Mouse (Mus musculus): ENCODE measurements around the gene Ikzf1. TPM values are rescaled to one million over a fixed set of nuclear protein-coding genes. Genes with fewer than 3 reads are reported as not detected.

The Ikzf1 gene
- total RNA-seq, 2 experiments from 2014 or later: 0.28 to 0.47 TPM

DNA sequence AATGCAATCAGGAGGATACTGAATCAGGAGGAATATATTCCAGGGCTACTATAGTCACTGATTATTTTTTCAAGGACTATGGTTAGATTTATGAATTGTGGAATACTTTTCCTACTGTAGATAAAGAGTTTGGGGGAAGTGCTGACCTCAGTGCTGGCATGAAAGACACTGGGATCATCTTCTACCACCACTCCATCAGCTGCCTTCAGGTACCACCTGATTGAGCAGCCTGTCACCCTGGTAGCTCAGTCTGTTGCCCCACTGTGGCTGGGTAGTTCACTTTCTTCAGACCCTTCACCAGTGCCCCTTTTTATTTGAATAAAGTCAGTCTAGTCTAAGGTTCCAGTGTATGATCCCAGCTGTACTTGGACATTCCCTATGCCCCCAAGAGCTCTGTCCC lies 81.9 kb downstream of the Ikzf1 start:
- intact Hi-C loops (cut with DNase I): no loop called here
- Histone ChIP-seq H3K27ac (no peak overlapping the region), H3K4me3 (no peak overlapping the region)
- no peak for DNase-seq
- no peak for TF ChIP-seq CTCF (IDR thresholded peaks at IDR 0.05)

DNA sequence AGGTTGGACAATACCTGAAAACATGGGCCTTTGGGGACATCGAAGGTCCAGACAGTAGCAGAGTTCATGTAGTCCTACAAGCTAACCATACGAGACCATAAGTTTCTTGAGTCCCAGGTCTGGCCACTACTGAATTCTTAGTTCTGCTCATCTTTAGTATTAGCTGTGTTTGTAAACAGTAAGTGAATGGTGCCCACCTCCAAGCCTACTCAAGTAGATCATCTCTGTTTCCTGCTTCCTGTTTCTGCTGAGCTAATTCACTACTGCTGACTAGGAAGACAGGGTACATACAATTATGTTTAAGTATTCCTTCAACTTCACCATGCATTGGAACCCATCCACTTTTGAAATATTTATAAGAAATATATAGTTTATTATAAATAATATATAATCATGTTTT lies 83.3 kb downstream of the Ikzf1 start:
- Histone ChIP-seq H3K4me3 (no peak overlapping the region), H3K27ac (no peak overlapping the region)
- TF ChIP-seq CTCF (IDR thresholded peaks at IDR 0.05): no peak
- intact Hi-C loops (cut with DNase I): no loop called here
- DNase-seq: no peak

DNA sequence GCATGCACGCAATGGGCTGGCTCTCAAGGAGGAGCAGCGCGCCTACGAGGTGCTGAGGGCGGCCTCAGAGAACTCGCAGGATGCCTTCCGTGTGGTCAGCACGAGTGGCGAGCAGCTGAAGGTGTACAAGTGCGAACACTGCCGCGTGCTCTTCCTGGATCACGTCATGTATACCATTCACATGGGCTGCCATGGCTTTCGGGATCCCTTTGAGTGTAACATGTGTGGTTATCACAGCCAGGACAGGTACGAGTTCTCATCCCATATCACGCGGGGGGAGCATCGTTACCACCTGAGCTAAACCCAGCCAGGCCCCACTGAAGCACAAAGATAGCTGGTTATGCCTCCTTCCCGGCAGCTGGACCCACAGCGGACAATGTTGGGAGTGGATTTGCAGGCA lies 84.5 kb downstream of the Ikzf1 start:
- no peak for TF ChIP-seq CTCF (IDR thresholded peaks at IDR 0.05)
- intact Hi-C loops (cut with DNase I): no loop called here
- DNase-seq: no peak
- Histone ChIP-seq H3K4me3 (no peak overlapping the region), H3K27ac (no peak overlapping the region)

DNA sequence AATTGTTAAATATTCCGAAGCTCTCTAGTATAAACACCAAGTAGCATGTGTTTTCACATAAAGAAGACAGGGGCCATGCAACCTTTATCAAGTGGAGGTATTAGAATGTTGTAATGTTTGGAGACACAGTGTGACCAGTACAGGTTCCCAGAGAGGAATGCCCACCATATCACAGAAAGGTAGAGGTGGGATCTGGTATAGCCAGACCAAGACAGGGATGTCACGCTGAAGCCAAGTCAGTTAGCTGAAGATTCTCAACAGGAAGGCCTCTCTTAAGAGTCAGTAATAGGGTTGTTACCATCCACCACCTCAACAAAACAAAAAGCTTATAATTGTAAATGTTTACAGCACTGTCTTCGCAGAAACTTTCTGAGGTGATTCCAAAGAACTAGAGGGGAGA lies 85.9 kb downstream of the Ikzf1 start:
- Histone ChIP-seq H3K27ac (no peak overlapping the region), H3K4me3 (no peak overlapping the region)
- no peak for DNase-seq
- intact Hi-C loops (cut with DNase I): no loop called here
- TF ChIP-seq CTCF (IDR thresholded peaks at IDR 0.05): no peak

DNA sequence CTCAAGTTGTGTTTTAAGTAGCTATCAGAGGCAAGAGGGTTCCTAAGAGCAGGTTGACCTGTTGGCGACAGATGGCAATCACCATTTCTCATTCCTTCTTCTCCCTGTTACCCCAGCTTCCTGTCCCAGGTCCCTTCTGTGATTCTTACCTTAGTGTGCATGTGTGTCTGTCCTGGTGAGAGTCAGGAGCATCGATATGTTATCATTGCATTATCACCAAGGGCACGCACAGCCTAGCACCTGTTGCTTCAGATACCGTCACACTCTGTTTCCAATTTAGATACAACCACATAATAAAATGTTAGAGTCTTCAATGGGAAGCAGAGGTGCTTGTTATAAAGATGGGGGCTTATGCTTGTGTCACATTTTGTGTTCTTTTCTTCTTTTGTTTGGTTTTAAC lies 87.4 kb downstream of the Ikzf1 start:
- intact Hi-C loops (cut with DNase I): no loop called here
- no peak for TF ChIP-seq CTCF (IDR thresholded peaks at IDR 0.05)
- no peak for DNase-seq

DNA sequence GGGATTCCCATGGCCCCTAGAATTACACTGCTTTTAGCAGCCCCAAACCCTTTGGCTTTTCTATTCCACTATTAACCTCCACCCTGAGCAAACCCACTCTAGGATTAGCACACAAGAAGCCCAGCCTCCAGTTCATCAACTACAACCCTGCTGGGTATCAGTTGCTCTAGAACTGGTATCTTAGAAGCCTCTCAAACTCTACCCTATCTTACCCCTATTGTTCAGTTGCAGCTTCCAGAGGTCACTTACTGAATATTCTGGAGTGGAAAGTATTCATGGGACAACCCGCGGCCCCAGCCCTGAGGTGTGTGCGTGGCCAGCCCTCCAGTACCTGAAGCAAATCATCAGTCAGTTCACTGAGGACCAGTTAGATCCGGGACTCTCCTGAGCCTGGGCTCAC lies 89.6 kb downstream of the Ikzf1 start:
- Histone ChIP-seq H3K4me3 (no peak overlapping the region), H3K27ac (no peak overlapping the region)
- no peak for TF ChIP-seq CTCF (IDR thresholded peaks at IDR 0.05)
- intact Hi-C loops (cut with DNase I): no loop called here
- DNase-seq: no peak

More for the DNA sequence above, 87.4 kb downstream of the Ikzf1 start:
- Histone ChIP-seq H3K4me3 (no peak overlapping the region), H3K27ac (no peak overlapping the region)

DNA sequence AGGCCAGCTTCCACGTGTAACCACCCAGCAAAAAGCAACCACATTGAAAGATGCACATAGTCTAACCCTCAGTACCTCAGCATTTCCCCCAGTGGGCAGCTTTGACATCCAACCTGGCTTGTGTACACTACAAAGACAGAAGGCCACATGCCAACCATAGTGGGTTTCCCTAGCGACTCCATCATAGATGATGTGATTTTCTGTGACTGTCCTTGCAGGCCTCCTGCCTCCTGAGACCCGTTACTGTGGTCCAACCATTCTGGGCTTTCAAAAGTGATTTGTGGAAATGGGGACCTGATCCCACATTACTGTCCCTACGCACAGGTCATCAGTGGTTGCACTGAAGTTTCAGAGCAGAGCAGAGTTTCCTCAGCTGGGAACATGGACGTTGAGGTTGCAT lies 90.1 kb downstream of the Ikzf1 start:
- DNase-seq: no peak
- TF ChIP-seq CTCF (IDR thresholded peaks at IDR 0.05): no peak
- no peak overlapping the region for H3K4me3 ChIP-seq
- intact Hi-C loops (cut with DNase I): no loop called here
- no peak overlapping the region for H3K27ac ChIP-seq

DNA sequence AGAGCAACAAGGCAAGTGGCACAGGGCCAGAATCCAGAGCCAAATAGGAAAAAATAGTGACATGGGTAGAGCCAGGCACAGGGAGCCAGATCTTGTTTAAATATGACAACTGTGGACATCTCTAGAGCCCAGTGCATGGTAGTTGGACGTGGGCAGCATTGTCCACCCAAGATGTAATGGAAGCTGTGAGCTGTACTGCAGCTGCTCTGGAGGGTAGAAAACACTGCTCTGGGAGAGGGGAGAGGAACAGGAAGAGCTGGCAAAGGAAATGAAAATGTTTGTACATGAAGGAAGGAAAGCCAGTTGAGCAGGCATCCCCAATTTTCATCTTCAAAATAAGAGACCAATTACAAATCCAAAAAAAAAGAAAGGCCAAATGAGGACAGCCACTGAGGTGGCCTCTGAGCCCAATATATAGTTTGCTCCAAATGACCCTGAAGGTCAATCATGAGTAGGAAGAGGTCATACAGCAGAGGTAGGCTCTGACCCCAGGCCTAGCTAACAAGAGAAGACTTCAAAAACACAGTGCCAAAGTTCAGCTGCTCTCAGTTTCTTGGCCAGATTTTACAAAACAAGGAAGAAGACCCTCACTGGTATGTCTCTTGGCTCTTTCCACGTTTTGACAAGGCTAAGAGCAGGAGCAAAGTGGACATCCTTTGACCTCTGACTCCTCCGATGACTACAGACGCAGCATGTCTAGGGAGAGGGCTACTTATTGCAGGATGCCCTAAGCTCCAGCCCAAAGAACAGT lies 91.4 kb downstream of the Ikzf1 start:
- intact Hi-C loops (cut with DNase I): no loop called here
- no peak overlapping the region for H3K4me3 ChIP-seq
- DNase-seq: no peak
- no peak for TF ChIP-seq CTCF (IDR thresholded peaks at IDR 0.05)
- no peak overlapping the region for H3K27ac ChIP-seq

DNA sequence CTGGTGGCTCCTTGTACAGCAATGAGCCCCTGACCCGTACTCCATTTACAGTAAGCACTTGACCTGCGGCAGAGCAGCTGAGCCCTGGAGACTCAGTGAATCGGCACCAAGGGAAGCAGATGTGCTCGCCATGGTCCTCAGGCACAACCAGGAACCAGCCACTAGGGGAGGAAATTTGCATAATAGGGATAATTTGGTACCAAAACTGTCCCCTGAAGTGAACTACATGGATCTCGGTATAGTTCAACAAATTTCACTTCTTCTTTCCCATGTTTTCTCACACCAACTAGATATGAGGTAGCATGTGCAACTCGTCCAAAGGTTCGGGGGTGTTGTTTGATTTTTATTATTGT lies 92.0 kb downstream of the Ikzf1 start:
- no peak overlapping the region for H3K4me3 ChIP-seq
- no peak for TF ChIP-seq CTCF (IDR thresholded peaks at IDR 0.05)
- H3K27ac ChIP-seq: no peak overlapping the region
- intact Hi-C loops (cut with DNase I): no loop called here
- no peak for DNase-seq

DNA sequence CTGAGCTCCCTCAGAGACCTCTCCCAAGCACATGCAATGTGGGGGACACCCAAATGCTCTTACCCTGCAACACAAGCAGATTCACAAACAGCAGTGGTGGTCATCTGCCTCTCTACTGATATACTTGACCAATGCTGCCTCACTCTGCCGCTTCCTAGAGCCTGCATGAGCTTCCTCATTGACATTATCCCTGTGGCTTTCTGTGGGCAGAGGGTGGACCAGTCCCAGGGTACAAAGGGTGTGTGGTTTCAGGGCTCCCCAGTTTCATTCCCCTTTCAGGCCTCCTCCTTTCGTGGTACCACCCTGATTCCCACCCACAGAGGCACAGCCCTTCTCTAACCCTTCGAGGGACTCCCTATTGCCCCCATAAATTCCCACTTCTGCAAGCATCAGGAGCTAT lies 92.4 kb downstream of the Ikzf1 start:
- no peak for DNase-seq
- Histone ChIP-seq H3K4me3 (no peak overlapping the region), H3K27ac (no peak overlapping the region)
- TF ChIP-seq CTCF (IDR thresholded peaks at IDR 0.05): no peak
- intact Hi-C loops (cut with DNase I): no loop called here

DNA sequence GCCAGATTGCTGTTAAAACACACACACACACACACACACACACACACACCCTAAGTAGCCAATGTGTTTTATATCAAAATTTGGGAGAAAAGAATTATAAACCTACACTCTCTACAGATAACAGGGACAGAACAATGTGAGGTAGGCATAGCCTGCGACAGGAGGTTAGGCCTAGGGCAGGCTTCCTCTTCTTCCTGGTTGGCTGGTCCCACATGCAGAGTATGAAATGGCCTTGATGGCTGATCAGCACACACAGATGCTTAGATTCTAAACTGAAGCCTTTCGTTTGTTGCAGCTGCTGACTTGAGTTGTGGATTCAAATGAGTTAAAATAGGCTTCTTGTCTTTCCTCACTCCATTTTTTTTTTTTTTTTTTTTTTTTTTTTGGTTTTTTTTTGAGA lies 93.0 kb downstream of the Ikzf1 start:
- Histone ChIP-seq H3K4me3 (no peak overlapping the region), H3K27ac (no peak overlapping the region)
- DNase-seq: no peak
- no peak for TF ChIP-seq CTCF (IDR thresholded peaks at IDR 0.05)
- intact Hi-C loops (cut with DNase I): no loop called here

DNA sequence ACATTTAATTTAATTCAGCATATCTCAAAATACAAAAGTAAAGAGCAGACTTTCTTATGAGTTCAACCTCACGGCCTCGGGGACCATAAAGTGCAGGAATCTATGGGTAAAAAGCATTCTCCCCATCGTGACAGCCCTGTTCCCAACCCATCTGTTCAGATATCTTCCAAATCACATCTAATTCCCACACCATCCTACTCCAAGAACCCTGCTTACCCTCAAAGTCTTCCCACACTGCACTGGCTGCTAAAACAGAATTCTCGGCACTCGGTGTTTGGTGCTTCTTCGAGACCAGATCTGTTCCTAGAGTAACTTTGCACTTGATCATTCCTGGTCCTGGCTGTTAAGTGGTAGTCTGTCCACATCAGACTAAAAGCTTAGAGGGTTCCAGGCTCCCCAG lies 93.5 kb downstream of the Ikzf1 start:
- TF ChIP-seq CTCF (IDR thresholded peaks at IDR 0.05): no peak
- no peak for DNase-seq
- Histone ChIP-seq H3K4me3 (no peak overlapping the region), H3K27ac (no peak overlapping the region)
- intact Hi-C loops (cut with DNase I): no loop called here

DNA sequence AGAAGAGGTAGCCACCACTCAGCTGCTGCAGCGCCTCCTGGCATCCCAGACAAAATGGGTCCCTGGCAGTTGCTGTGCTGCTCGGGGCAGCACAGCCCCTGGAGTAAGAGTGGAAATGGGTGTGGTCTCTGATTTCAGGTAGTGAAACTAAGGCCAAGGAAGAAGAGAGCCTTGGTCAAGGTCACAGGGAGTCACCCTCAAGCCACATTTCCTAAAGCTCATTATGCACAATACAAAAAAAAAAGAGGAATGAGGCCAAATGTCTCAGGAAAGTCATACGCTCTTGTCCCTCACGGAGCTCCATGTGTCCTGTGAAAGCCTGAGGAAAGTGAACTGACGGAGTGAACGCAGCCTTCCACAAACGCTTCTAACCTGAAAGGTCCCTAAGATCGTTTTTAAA lies 96.9 kb downstream of the Ikzf1 start:
- intact Hi-C loops (cut with DNase I): no loop called here
- H3K27ac ChIP-seq: no peak overlapping the region
- TF ChIP-seq CTCF (IDR thresholded peaks at IDR 0.05): no peak
- no peak for DNase-seq
- H3K4me3 ChIP-seq: no peak overlapping the region

DNA sequence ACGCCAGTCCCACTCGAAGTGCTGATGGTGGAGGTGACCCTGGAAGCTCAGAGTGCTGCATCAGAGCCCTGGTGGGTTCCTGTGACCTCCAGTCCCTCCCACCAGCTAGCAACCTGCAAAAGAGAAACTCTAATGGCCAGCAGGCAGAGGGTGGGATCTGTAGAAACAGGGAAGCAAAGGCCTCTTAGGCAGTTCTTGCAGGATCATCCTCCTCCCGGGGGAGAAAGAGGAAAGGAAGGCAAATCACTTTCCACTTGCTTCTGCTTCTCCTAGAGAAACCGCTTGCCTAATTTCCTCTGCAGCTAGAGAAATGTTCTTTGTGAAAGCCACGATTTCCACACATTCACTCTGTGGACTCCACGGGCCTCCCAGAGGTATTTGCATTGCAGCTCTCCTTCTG lies 100.7 kb downstream of the Ikzf1 start:
- Histone ChIP-seq H3K4me3 (no peak overlapping the region), H3K27ac (no peak overlapping the region)
- DNase-seq: no peak
- no peak for TF ChIP-seq CTCF (IDR thresholded peaks at IDR 0.05)
- intact Hi-C loops (cut with DNase I): no loop called here

Measured in gastrocnemius, adult 2 months (tissue).